Mouse (Mus musculus): ENCODE measurements around the gene Car4.

Car4 gene

GRCm38 (mm10) chr11:85003566-85003965, 46.0 kb downstream of the Car4 start:
- DNase-seq (ENCODE audit: low spot score) = no peak

- no peak for DNase-seq (ENCODE audit: low spot score)
Measured at GRCm38 (mm10) chr11:85013121-85013520, 55.5 kb downstream of the Car4 start.

All from testis, postnatal 14 days (tissue).